In genomic region chr9:118401170-118401569, GRCm38 (mm10) we compare ENCODE assay signal across 18 mouse cellular contexts.
DNase-seq lines count a peak whose midpoint lies in the region; ATAC-seq and TF ChIP-seq lines count a peak whose summit lies in the region.
"Had no signal": no experiment of that assay in that cellular context is flagged by ENCODE, and none has a peak within 500 bp of the region (broad histone marks: within the 10 kb centered on the region; RNA-seq: fewer than 3 reads in every experiment).

No protein-coding gene starts in this region.

- no peak for DNase-seq in hindbrain, postnatal 0 days (ENCODE audit: low spot score)
- DNase-seq in midbrain, embryonic 11.5 days (ENCODE audit: low spot score, missing footprints): no peak
- DNase-seq in heart, adult 2 months: no peak
- DNase-seq: adrenal gland, adult 2 months; cerebellum, adult 11 months; cerebellum, postnatal 25 days; kidney, adult 2 months; layer of hippocampus, postnatal 36 days; lung, postnatal 10 days had no signal

- TF ChIP-seq CTCF in hindbrain, postnatal 0 days (IDR thresholded peaks at IDR 0.05; ENCODE audit: low read depth): no peak
- TF ChIP-seq CTCF in heart, adult 2 months (IDR thresholded peaks at IDR 0.05): no peak

- no peaks in the 10 kb centered on the region for H3K27me3 ChIP-seq in hindbrain, postnatal 0 days (ENCODE audit: insufficient read depth, low read length)
- H3K27me3 ChIP-seq in hindbrain, embryonic 12.5 days: no peaks in the 10 kb centered on the region
- peaks cover 5% of the 10 kb centered on the region; the same call in 1 of the 2 replicates for H3K27me3 ChIP-seq in midbrain, embryonic 12.5 days
- H3K27me3 ChIP-seq in midbrain, embryonic 11.5 days (ENCODE audit: control insufficient read depth, insufficient read depth, low read length): no peaks in the 10 kb centered on the region
- no peaks in the 10 kb centered on the region for H3K27me3 ChIP-seq in embryonic facial prominence, embryonic 13.5 days
- no peaks in the 10 kb centered on the region for H3K27me3 ChIP-seq in heart, adult 2 months (ENCODE audit: control insufficient read depth, insufficient read depth, low read length)
- H3K27me3 ChIP-seq: hindbrain, embryonic 15.5 days; limb, embryonic 12.5 days; stomach, embryonic 15.5 days had no signal

- no peak overlapping the region for H3K4me3 ChIP-seq in hindbrain, postnatal 0 days (ENCODE audit: low read length)
- no peak overlapping the region for H3K4me3 ChIP-seq in hindbrain, embryonic 12.5 days
- H3K4me3 ChIP-seq in midbrain, embryonic 12.5 days: no peak overlapping the region
- H3K4me3 ChIP-seq in midbrain, embryonic 11.5 days (ENCODE audit: low read depth, low read length): no peak overlapping the region
- no peak overlapping the region for H3K4me3 ChIP-seq in embryonic facial prominence, embryonic 13.5 days
- H3K4me3 ChIP-seq in heart, adult 2 months: no peak overlapping the region
- H3K4me3 ChIP-seq: hindbrain, embryonic 15.5 days; limb, embryonic 12.5 days; stomach, embryonic 15.5 days had no signal

- TF ChIP-seq POLR2A in heart, adult 2 months (IDR thresholded peaks at IDR 0.05; ENCODE audit: insufficient read depth, low read depth, low read length): no peak

- intact Hi-C loops in heart, adult 2 months (cut with DNase I): no loop called here

- no peak for TF ChIP-seq EP300 in heart, adult 2 months (IDR thresholded peaks at IDR 0.05; ENCODE audit: insufficient read depth, low read depth, low read length)

- no peak overlapping the region for H3K4me2 ChIP-seq in hindbrain, postnatal 0 days (ENCODE audit: low read depth, low read length)
- H3K4me2 ChIP-seq in hindbrain, embryonic 12.5 days (replicated peaks): no peak overlapping the region
- no peak overlapping the region for H3K4me2 ChIP-seq in midbrain, embryonic 12.5 days (replicated peaks)
- no peak overlapping the region for H3K4me2 ChIP-seq in midbrain, embryonic 11.5 days
- no peak overlapping the region for H3K4me2 ChIP-seq in embryonic facial prominence, embryonic 13.5 days
- H3K4me2 ChIP-seq: hindbrain, embryonic 15.5 days; limb, embryonic 12.5 days; stomach, embryonic 15.5 days had no signal

- no peak overlapping the region for H3K27ac ChIP-seq in hindbrain, postnatal 0 days
- H3K27ac ChIP-seq in hindbrain, embryonic 12.5 days: no peak overlapping the region
- H3K27ac ChIP-seq in midbrain, embryonic 12.5 days (replicated peaks): no peak overlapping the region
- H3K27ac ChIP-seq in midbrain, embryonic 11.5 days (ENCODE audit: low read depth, low read length): no peak overlapping the region
- no peak overlapping the region for H3K27ac ChIP-seq in embryonic facial prominence, embryonic 13.5 days
- H3K27ac ChIP-seq in heart, adult 2 months: no peak overlapping the region
- H3K27ac ChIP-seq: hindbrain, embryonic 15.5 days; limb, embryonic 12.5 days; stomach, embryonic 15.5 days had no signal

- no peaks in the 10 kb centered on the region for H3K9me3 ChIP-seq in hindbrain, postnatal 0 days (ENCODE audit: low read length)
- no peaks in the 10 kb centered on the region for H3K9me3 ChIP-seq in hindbrain, embryonic 12.5 days (replicated peaks)
- no peaks in the 10 kb centered on the region for H3K9me3 ChIP-seq in midbrain, embryonic 12.5 days
- H3K9me3 ChIP-seq in midbrain, embryonic 11.5 days (ENCODE audit: control insufficient read depth, low read length): no peaks in the 10 kb centered on the region
- H3K9me3 ChIP-seq in embryonic facial prominence, embryonic 13.5 days: no peaks in the 10 kb centered on the region
- H3K9me3 ChIP-seq: hindbrain, embryonic 15.5 days; limb, embryonic 12.5 days; stomach, embryonic 15.5 days had no signal

- peak; percentile 49; the same call in 1 of the 2 replicates for ATAC-seq in hindbrain, postnatal 0 days
- no peak for ATAC-seq in hindbrain, embryonic 12.5 days (ENCODE audit: low FRiP score)
- 0 out of 2 replicates have a peak, but pooled peaks have one; percentile 34 for ATAC-seq in midbrain, embryonic 12.5 days (ENCODE audit: low FRiP score, low read depth)
- no peak for ATAC-seq in midbrain, embryonic 11.5 days (ENCODE audit: low FRiP score)
- ATAC-seq in embryonic facial prominence, embryonic 13.5 days (ENCODE audit: insufficient number of reproducible peaks, insufficient read depth, low FRiP score, low TSS enrichment, low read depth): peak; percentile 43; the same call in 1 of the 2 replicates
- 0 out of 2 replicates have a peak, but pooled peaks have one; percentile 29 for ATAC-seq in megakaryocyte-erythroid progenitor cell, adult 5-6 weeks (replicated peaks; ENCODE audit: low FRiP score, low TSS enrichment, poor library complexity, severe bottlenecking)
- ATAC-seq: forebrain, embryonic 14.5 days; midbrain, embryonic 16.5 days had no signal

- no peaks in the 10 kb centered on the region for H3K36me3 ChIP-seq in hindbrain, postnatal 0 days (ENCODE audit: insufficient read depth, low read length)
- H3K36me3 ChIP-seq in hindbrain, embryonic 12.5 days: no peaks in the 10 kb centered on the region
- no peaks in the 10 kb centered on the region for H3K36me3 ChIP-seq in midbrain, embryonic 12.5 days
- H3K36me3 ChIP-seq in midbrain, embryonic 11.5 days (ENCODE audit: control insufficient read depth, insufficient read depth, low read length): no peaks in the 10 kb centered on the region
- no peaks in the 10 kb centered on the region for H3K36me3 ChIP-seq in embryonic facial prominence, embryonic 13.5 days
- no peaks in the 10 kb centered on the region for H3K36me3 ChIP-seq in heart, adult 2 months (ENCODE audit: control insufficient read depth, insufficient read depth, low read length)
- H3K36me3 ChIP-seq: hindbrain, embryonic 15.5 days; limb, embryonic 12.5 days; stomach, embryonic 15.5 days had no signal

- no peak overlapping the region for H3K9ac ChIP-seq in hindbrain, postnatal 0 days (replicated peaks; ENCODE audit: low read length)
- no peak overlapping the region for H3K9ac ChIP-seq in hindbrain, embryonic 12.5 days
- no peak overlapping the region for H3K9ac ChIP-seq in midbrain, embryonic 12.5 days (replicated peaks)
- no peak overlapping the region for H3K9ac ChIP-seq in midbrain, embryonic 11.5 days (ENCODE audit: low read length)
- H3K9ac ChIP-seq in embryonic facial prominence, embryonic 13.5 days: no peak overlapping the region
- H3K9ac ChIP-seq in heart, adult 2 months (ENCODE audit: low read depth, low read length): no peak overlapping the region
- H3K9ac ChIP-seq: hindbrain, embryonic 15.5 days; limb, embryonic 12.5 days; stomach, embryonic 15.5 days had no signal

- no peaks in the 10 kb centered on the region for H3K79me2 ChIP-seq in heart, adult 2 months (replicated peaks; ENCODE audit: control insufficient read depth, insufficient read depth, low read length)

- H3K4me1 ChIP-seq in hindbrain, postnatal 0 days (ENCODE audit: insufficient read depth, low read length): no peaks in the 10 kb centered on the region
- H3K4me1 ChIP-seq in hindbrain, embryonic 12.5 days: no peaks in the 10 kb centered on the region
- 0 out of 2 replicates have a peak, but pooled peaks cover 2% of the 10 kb centered on the region for H3K4me1 ChIP-seq in midbrain, embryonic 12.5 days
- H3K4me1 ChIP-seq in midbrain, embryonic 11.5 days (ENCODE audit: control insufficient read depth, insufficient read depth, low read length): no peaks in the 10 kb centered on the region
- no peaks in the 10 kb centered on the region for H3K4me1 ChIP-seq in embryonic facial prominence, embryonic 13.5 days
- no peaks in the 10 kb centered on the region for H3K4me1 ChIP-seq in heart, adult 2 months (ENCODE audit: control insufficient read depth, insufficient read depth, low read length)
- H3K4me1 ChIP-seq: hindbrain, embryonic 15.5 days; stomach, embryonic 15.5 days had no signal

Comparison
In these comparisons a context has a peak if more than half of its experiments do, and no peak if none do; other contexts are left out.
1. ATAC-seq: peak in hindbrain, postnatal 0 days (single experiment), midbrain, embryonic 12.5 days (single experiment), embryonic facial prominence, embryonic 13.5 days (single experiment) and megakaryocyte-erythroid progenitor cell, adult 5-6 weeks (single experiment); none in hindbrain, embryonic 12.5 days (single experiment) and midbrain, embryonic 11.5 days (single experiment).